Mouse (Mus musculus) spleen, postnatal 4 days (tissue): ENCODE measurements around the gene Nxnl1.
A peak's percentile ranks its signal among the peaks of the same experiment; 100 is the strongest.

Experiments used
- DNase-seq, 2 experiments: peaks; one replicate each; pipeline ENCODE4 v3.0.0; 2022; ENCODE audit warnings: low spot score in 2 of 2

The Nxnl1 gene

DNA sequence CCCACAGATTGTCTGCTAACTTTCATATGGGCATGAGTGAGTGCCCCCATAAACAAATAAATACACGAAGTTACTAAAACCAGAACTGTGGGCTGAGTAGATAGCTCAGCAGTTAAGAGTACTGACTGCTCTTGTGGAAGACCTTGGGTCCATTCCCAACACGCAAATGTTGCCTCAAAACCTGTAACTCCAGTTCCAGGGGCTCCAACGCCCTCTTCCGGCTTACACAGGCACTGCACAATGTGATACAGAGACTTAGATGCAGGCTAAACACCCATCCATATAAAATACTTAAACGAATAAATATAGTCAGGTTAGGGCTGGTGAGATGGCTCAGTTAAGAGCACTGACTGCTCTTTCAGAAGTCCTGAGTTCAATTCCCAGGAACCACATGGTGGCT, 51.4 kb downstream of the Nxnl1 start:
- DNase-seq = no peak

DNA sequence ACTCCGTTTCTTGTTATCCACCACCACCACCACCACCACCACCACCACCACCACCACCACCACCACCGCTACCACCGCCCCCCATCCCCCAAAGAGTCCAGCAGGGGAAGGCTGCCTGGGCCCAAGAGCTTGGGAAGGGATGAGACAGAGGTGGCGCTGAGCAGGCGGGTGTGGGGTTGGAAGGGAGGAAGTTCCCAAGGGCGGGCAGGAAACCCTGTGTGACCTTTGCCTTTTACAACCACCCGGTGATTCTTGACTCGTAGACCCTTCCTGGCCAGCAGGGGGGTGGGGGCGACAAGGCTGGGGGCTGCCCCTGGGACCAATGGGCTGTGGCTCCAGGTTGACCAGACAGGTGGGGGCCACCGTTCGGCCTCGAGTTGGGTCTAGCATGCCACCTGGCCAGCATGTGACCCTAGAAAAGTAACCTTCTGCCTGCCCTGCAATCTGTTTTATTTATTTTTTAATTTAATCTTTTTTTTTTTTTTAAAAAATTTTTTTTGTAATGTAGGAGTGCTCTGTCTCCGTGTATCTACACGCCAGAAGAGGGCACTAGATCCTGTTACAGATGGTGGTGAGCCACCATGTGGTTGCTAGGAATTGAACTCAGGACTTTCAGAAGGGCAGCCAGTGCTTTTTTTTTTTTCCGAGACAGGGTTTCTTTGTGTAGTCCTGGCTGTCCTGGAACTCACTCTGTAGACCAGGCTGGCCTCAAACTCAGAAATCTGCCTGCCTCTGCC, 53.2 kb downstream of the Nxnl1 start:
- DNase-seq = no peak

DNA sequence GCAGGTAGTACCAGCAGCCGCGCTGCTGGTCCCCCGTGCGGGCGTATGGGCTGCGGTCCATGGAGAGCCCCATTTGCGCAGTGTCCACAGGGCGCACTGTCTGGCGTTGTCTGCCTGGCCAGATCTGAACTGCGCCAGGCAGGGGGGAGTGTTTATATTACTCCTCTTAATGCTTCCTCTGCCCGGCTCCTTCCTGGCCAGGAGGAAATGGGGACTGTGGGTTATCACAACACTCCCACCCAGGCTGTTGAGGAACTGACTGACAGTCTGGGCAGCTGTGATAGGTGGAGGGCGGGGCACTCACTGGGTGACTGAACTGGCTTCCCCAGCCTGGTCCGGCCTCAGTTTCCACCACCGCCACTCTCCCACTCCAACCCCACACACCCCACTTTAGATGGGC, 54.8 kb downstream of the Nxnl1 start, which contains the start of gene Plvap:
TSS of gene Plvap (minus strand) at position 109 of the 400 bp plus-strand sequence.
- DNase-seq = peak in 1 of 2 experiments; percentile 37
